8 mouse cellular contexts compared by ENCODE assay signal in the genomic region with DNA sequence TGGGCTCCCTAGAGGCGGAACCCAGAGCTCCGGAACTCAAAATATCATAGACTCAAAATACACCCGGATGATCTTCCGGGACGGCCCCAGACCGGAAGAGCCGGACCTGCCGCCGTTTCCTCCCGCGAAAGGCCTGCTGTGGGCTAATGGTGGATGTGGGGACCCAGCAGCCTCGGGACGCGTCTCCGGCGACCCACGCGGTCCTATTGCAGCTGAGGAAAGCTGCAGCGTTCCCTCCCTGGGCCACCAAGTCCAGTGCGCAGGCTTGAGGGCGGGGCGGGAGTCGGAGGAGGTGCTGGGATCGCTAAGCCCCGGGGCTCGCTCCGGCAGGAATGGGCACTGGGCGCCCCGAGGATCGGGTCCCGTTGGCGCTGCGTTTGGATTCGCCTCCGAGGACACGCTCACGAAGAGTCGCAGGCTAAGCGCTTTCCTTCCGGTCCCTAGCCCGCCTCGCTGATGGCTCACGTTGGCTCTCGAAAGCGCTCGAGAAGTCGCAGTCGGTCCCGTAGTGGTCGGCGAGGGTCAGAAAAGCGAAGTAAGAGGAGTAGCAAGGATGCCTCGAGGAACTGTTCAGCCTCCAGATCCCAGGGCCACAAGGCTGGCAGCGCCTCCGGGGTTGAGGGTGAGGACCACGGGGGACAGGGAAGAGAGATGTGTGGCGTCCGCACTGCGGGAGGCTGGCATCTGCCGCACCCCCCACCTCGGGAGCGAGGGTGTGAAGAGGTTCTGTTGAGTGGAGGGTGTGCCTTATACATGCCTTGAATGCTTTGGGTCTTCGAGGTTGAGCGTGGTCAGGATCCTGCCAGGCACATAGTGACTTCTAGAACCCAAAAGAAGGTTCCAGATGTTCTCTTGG. TPM values are rescaled to one million over a fixed set of nuclear protein-coding genes. Genes with fewer than 3 reads are reported as not detected.
DNase-seq lines count a peak whose midpoint lies in the region; ATAC-seq and TF ChIP-seq lines count a peak whose summit lies in the region.

TSS of gene Arl6ip4 (plus strand) at position 100 of the 856 bp plus-strand sequence.

- H3K9me3 ChIP-seq in heart, embryonic 11.5 days (replicated peaks; ENCODE audit: control insufficient read depth, low read length) = no peaks in the 10 kb centered on the region
- H3K9me3 ChIP-seq in kidney, embryonic 16.5 days (ENCODE audit: low read length) = no peaks in the 10 kb centered on the region
- H3K9me3 ChIP-seq in liver, embryonic 12.5 days (replicated peaks) = no peaks in the 10 kb centered on the region
- H3K9me3 ChIP-seq in stomach, embryonic 14.5 days (ENCODE audit: control insufficient read depth, low read depth, low read length) = no peaks in the 10 kb centered on the region

- H3K27ac ChIP-seq in embryonic fibroblast, embryonic 13.5 days (ENCODE audit: insufficient read depth, low read length) = peak within 1 kb of the TSS; percentile 73
- H3K27ac ChIP-seq in heart, embryonic 11.5 days (ENCODE audit: low read depth, low read length) = peak within 1 kb of the TSS; percentile 79
- peak within 1 kb of the TSS; percentile 86 for H3K27ac ChIP-seq in kidney, embryonic 16.5 days (ENCODE audit: low read length)
- H3K27ac ChIP-seq in liver, embryonic 12.5 days = peak within 1 kb of the TSS; percentile 78
- peak within 1 kb of the TSS; percentile 80 for H3K27ac ChIP-seq in stomach, embryonic 14.5 days (ENCODE audit: low read length)

- DNase-seq in adrenal gland, postnatal 4 days (ENCODE audit: low spot score in 2 of 2) = peak; percentile 57 to 62
- DNase-seq in natural killer cell, adult 2 months (ENCODE audit: low spot score in 2 of 2) = peak; percentile 65 to 74

- H3K79me2 ChIP-seq in C2C12 (ENCODE audit: control insufficient read depth, insufficient read depth) = peaks cover 27% of the 10 kb centered on the region

- peaks cover 12% of the 10 kb centered on the region for H3K36me3 ChIP-seq in C2C12 (ENCODE audit: control insufficient read depth, insufficient read depth)
- peaks cover 24% of the 10 kb centered on the region for H3K36me3 ChIP-seq in heart, embryonic 11.5 days (ENCODE audit: control insufficient read depth, insufficient read depth, low read length)
- peaks cover 41% of the 10 kb centered on the region for H3K36me3 ChIP-seq in kidney, embryonic 16.5 days (ENCODE audit: insufficient read depth, low read length)
- H3K36me3 ChIP-seq in liver, embryonic 12.5 days = peaks cover 55% of the 10 kb centered on the region
- peaks cover 38% of the 10 kb centered on the region for H3K36me3 ChIP-seq in stomach, embryonic 14.5 days (ENCODE audit: control insufficient read depth, insufficient read depth, low read length)

- ATAC-seq in heart, embryonic 11.5 days (replicated peaks; ENCODE audit: insufficient number of reproducible peaks, low FRiP score, low TSS enrichment) = no peak
- 0 out of 2 replicates have a peak, but pooled peaks have one; percentile 2 for ATAC-seq in kidney, embryonic 16.5 days (ENCODE audit: low FRiP score, low TSS enrichment)
- ATAC-seq in liver, embryonic 12.5 days = no peak
- no peak for ATAC-seq in stomach, embryonic 14.5 days (ENCODE audit: insufficient number of reproducible peaks, insufficient read depth, low FRiP score, low read depth)

- under 1% methylated on average over 64 of the region's 64 CpGs for WGBS in heart, embryonic 11.5 days (ENCODE audit: insufficient replicate concordance)
- WGBS in kidney, embryonic 16.5 days = under 1% methylated on average over 64 of the region's 64 CpGs
- 1% methylated on average over 64 of the region's 64 CpGs for WGBS in liver, embryonic 12.5 days (ENCODE audit: insufficient replicate concordance)
- 1% methylated on average over 64 of the region's 64 CpGs for WGBS in stomach, embryonic 14.5 days

- peak within 1 kb of the TSS; percentile 97 for H3K9ac ChIP-seq in heart, embryonic 11.5 days (ENCODE audit: low read depth, low read length)
- peak within 1 kb of the TSS; percentile 93 for H3K9ac ChIP-seq in kidney, embryonic 16.5 days (replicated peaks; ENCODE audit: low read length)
- peak within 1 kb of the TSS; percentile 95 for H3K9ac ChIP-seq in liver, embryonic 12.5 days
- peak within 1 kb of the TSS; percentile 91 for H3K9ac ChIP-seq in stomach, embryonic 14.5 days (replicated peaks; ENCODE audit: low read depth, low read length)

- H3K79me3 ChIP-seq in C2C12 (ENCODE audit: low read depth) = peaks cover 10% of the 10 kb centered on the region

- peak within 1 kb of the TSS; percentile 98 for H3ac ChIP-seq in C2C12 (ENCODE audit: control insufficient read depth, insufficient read length, low read depth)

- H3K4me1 ChIP-seq in embryonic fibroblast, embryonic 13.5 days (ENCODE audit: control insufficient read depth, insufficient read depth, low read length) = peaks cover 6% of the 10 kb centered on the region
- H3K4me1 ChIP-seq in heart, embryonic 11.5 days (ENCODE audit: control insufficient read depth, insufficient read depth, low read length) = peaks cover 25% of the 10 kb centered on the region
- H3K4me1 ChIP-seq in kidney, embryonic 16.5 days (ENCODE audit: insufficient read depth, low read length) = peaks cover 25% of the 10 kb centered on the region
- H3K4me1 ChIP-seq in liver, embryonic 12.5 days = peaks cover 76% of the 10 kb centered on the region
- H3K4me1 ChIP-seq in stomach, embryonic 14.5 days (ENCODE audit: control insufficient read depth, insufficient read depth, low read length) = peaks cover 20% of the 10 kb centered on the region

- H3K4me2 ChIP-seq in heart, embryonic 11.5 days = peak within 1 kb of the TSS; percentile 99
- peak within 1 kb of the TSS; percentile 98 for H3K4me2 ChIP-seq in kidney, embryonic 16.5 days (replicated peaks; ENCODE audit: low read depth, low read length)
- H3K4me2 ChIP-seq in liver, embryonic 12.5 days = peak within 1 kb of the TSS; percentile 91
- H3K4me2 ChIP-seq in stomach, embryonic 14.5 days (replicated peaks; ENCODE audit: low read depth, low read length) = peak within 1 kb of the TSS; percentile 99

- peak; percentile 77 for TF ChIP-seq POLR2A in embryonic fibroblast, embryonic 13.5 days (IDR thresholded peaks at IDR 0.05; ENCODE audit: low read depth, low read length)

- no peaks in the 10 kb centered on the region for H3K27me3 ChIP-seq in C2C12 (ENCODE audit: control insufficient read depth, insufficient read depth, insufficient read length)
- H3K27me3 ChIP-seq in heart, embryonic 11.5 days (ENCODE audit: control insufficient read depth, insufficient read depth, low read length) = no peaks in the 10 kb centered on the region
- no peaks in the 10 kb centered on the region for H3K27me3 ChIP-seq in kidney, embryonic 16.5 days (ENCODE audit: insufficient read depth, low read length)
- H3K27me3 ChIP-seq in liver, embryonic 12.5 days (replicated peaks) = no peaks in the 10 kb centered on the region
- no peaks in the 10 kb centered on the region for H3K27me3 ChIP-seq in stomach, embryonic 14.5 days (ENCODE audit: control insufficient read depth, insufficient read depth, low read length)

- peak within 1 kb of the TSS; percentile 84 for H3K4me3 ChIP-seq in C2C12 (ENCODE audit: insufficient read depth, poor library complexity, severe bottlenecking)
- H3K4me3 ChIP-seq in embryonic fibroblast, embryonic 13.5 days (ENCODE audit: insufficient read depth, low read length) = peak within 1 kb of the TSS; percentile 76
- peak within 1 kb of the TSS; percentile 96 for H3K4me3 ChIP-seq in heart, embryonic 11.5 days (ENCODE audit: low read depth, low read length)
- H3K4me3 ChIP-seq in kidney, embryonic 16.5 days (ENCODE audit: low read length) = peak within 1 kb of the TSS; percentile 85
- H3K4me3 ChIP-seq in liver, embryonic 12.5 days = peak within 1 kb of the TSS; percentile 88
- H3K4me3 ChIP-seq in stomach, embryonic 14.5 days (ENCODE audit: low read depth, low read length) = peak within 1 kb of the TSS; percentile 87

- TF ChIP-seq CTCF in C2C12 (IDR thresholded peaks at IDR 0.05; ENCODE audit: control insufficient read depth, insufficient read depth, insufficient read length) = no peak
- TF ChIP-seq CTCF in embryonic fibroblast, embryonic 13.5 days (IDR thresholded peaks at IDR 0.05; ENCODE audit: borderline replicate concordance, insufficient read depth, low read length) = no peak

TF ChIP-seq in C2C12, 6 proteins besides CTCF, POLR2A, EP300 and RAD21:
- TF ChIP-seq CEBPB (IDR thresholded peaks at IDR 0.05; ENCODE audit: low read depth) = no peak
- peak; percentile 28 for TF ChIP-seq MAX (IDR thresholded peaks at IDR 0.05)
TF ChIP-seq in C2C12: peak in this region for 1.

RNA-seq across cellular contexts. Expression of gene Arl6ip4, which starts in this region (rescaled TPM):
- 79.6 TPM for polyA plus RNA-seq in C2C12 (2012; fragmentation: generic; extraction: Trizol)
- total RNA-seq in adrenal gland, postnatal 4 days (2021) = 10 to 100 TPM; 77.2 to 80.9 TPM
- polyA plus RNA-seq in embryonic fibroblast, embryonic 13.5 days (2011; ENCODE audit: insufficient read length, low read depth, missing spikeins) = 46.4 and 57.0 TPM in 2 replicates
- 65.7 and 74.6 TPM in 2 replicates for polyA plus RNA-seq in heart, embryonic 11.5 days (2014; fragmentation: Nextera tagmentation; extraction: Ambion mirVana)
- polyA plus RNA-seq in kidney, embryonic 16.5 days (2015; fragmentation: Nextera tagmentation; extraction: Ambion mirVana) = 100 and 102 TPM in 2 replicates
- 94.1 and 100 TPM in 2 replicates for polyA plus RNA-seq in liver, embryonic 12.5 days (2016; fragmentation: Nextera tagmentation; extraction: Ambion mirVana)
- 92.6 and 99.1 TPM in 2 replicates for polyA plus RNA-seq in stomach, embryonic 14.5 days (2014; fragmentation: Nextera tagmentation; extraction: Ambion mirVana)
